Mouse (Mus musculus) G1E (cell line): ENCODE results near the gene Fam169b. TPM values are rescaled to one million over a fixed set of nuclear protein-coding genes. Genes with fewer than 3 reads are reported as not detected.
"Not testable (repeated sequence)": the region's sequence is repeated elsewhere in the genome, so short reads cannot be mapped to it uniquely, and the experiment has no call there.

Experiments used
- ATAC-seq: 2 replicates; pipeline ENCODE4 v1.8.0; 2016; ENCODE audit warnings: mild to moderate bottlenecking; ENCODE audit not compliant: insufficient number of reproducible peaks, poor library complexity, low FRiP score, severe bottlenecking; ENCODE audit errors: extremely low read depth
- DNase-seq: peaks from one replicate; pipeline ENCODE4 v3.0.0; 2012; ENCODE audit warnings: low spot score
- H3K27me3 ChIP-seq: 2 replicates; pipeline ENCODE4 v1.6.1; 2012; ENCODE audit warnings: mild to moderate bottlenecking, low read length, inconsistent platforms; ENCODE audit not compliant: insufficient read depth
- H3K36me3 ChIP-seq: replicated peaks from 2 replicates; pipeline ENCODE3; 2012; ENCODE audit warnings: mild to moderate bottlenecking, inconsistent platforms
- H3K4me1 ChIP-seq: 2 replicates; pipeline ENCODE4 v1.6.1; 2012; ENCODE audit warnings: low read depth, low read length, inconsistent platforms, mixed read lengths; ENCODE audit not compliant: insufficient read depth
- H3K4me3 ChIP-seq: 2 replicates; pipeline ENCODE4 v1.5.1; 2012; ENCODE audit warnings: low read depth, mild to moderate bottlenecking, inconsistent platforms, low read length, moderate library complexity, mixed read lengths
- H3K9me3 ChIP-seq: replicated peaks from 2 replicates; pipeline ENCODE4 v1.6.1; 2012; ENCODE audit warnings: inconsistent platforms
- CTCF ChIP-seq: IDR thresholded peaks from 2 replicates; pipeline ENCODE4 v1.5.1; 2012; ENCODE audit warnings: low read depth, low read length, inconsistent platforms, mixed read lengths
- GATA1 ChIP-seq: IDR thresholded peaks from 2 replicates; pipeline ENCODE4 v1.6.1; 2012; ENCODE audit warnings: borderline replicate concordance, low read length, inconsistent platforms, mixed read lengths
- GATA2 ChIP-seq: IDR thresholded peaks from 2 replicates; pipeline ENCODE4 v1.6.1; 2012; ENCODE audit warnings: low read depth, low read length, inconsistent platforms, borderline replicate concordance
- POLR2AphosphoS5 ChIP-seq: IDR thresholded peaks from 2 replicates; pipeline ENCODE4 v1.6.1; 2012; ENCODE audit warnings: low read depth, low read length, inconsistent platforms; ENCODE audit not compliant: insufficient replicate concordance
- TAL1 ChIP-seq: conservative IDR thresholded peaks from 2 replicates; pipeline ENCODE4 v1.6.1; 2012; ENCODE audit warnings: low read depth, low read length, inconsistent platforms, mixed read lengths
- polyA plus RNA-seq: library from polyadenylated mRNA; stranded (reverse); fragments of >175 nt; gene quantifications from 2 replicates; pipeline ENCODE4 v1.2.3, GENCODE M21; 2012
- total RNA-seq, 2 experiments: library from RNA; stranded (forward) in 1 of 2; stranded (reverse) in 1 of 2; fragments of 200-1000 nt in 1 of 2; fragments of >200 nt in 1 of 2; fragmentation: Nextera tagmentation in 1 of 2; gene quantifications; 2 replicates each; pipeline ENCODE4 v1.2.3; 2014 to 2017

Gene Fam169b
- total and polyA plus RNA-seq, 3 experiments = 0.16 TPM; not detected in 2

- Histone ChIP-seq H3K9me3 (0 out of 2 replicates have a peak, but pooled peaks cover 3% of the 10 kb centered on the region), H3K4me1 (no peaks in the 10 kb centered on the region), H3K4me3 (no peak overlapping the region), H3K27me3 (peaks cover 6% of the 10 kb centered on the region; the same call in 1 of the 2 replicates), H3K36me3 (no peaks in the 10 kb centered on the region)
- ATAC-seq (no peak), DNase-seq (no peak)
- TF ChIP-seq GATA2 = no peak
- no peak for TF ChIP-seq CTCF
- no peak for TF ChIP-seq TAL1
- no peak for TF ChIP-seq POLR2AphosphoS5
- TF ChIP-seq GATA1 = no peak
Observed at GRCm38 (mm10) chr7:68280352-68280869, 6.8 kb downstream of the Fam169b start.

GRCm38 (mm10) chr7:68281341-68281740 is 7.7 kb downstream of the Fam169b start:
- TF ChIP-seq GATA2 (no peak), TAL1 (no peak), CTCF (no peak), POLR2AphosphoS5 (no peak), GATA1 (no peak)
- Histone ChIP-seq H3K27me3 (0 out of 2 replicates have a peak, but pooled peaks cover under 1% of the 10 kb centered on the region), H3K36me3 (no peaks in the 10 kb centered on the region), H3K4me1 (no peaks in the 10 kb centered on the region), H3K9me3 (no peaks in the 10 kb centered on the region), H3K4me3 (no peak overlapping the region)
- ATAC-seq (no peak), DNase-seq (no peak)

GRCm38 (mm10) chr7:68282304-68283132 is 8.9 kb downstream of the Fam169b start:
- TF ChIP-seq GATA1 = no peak
- TF ChIP-seq TAL1 = no peak
- TF ChIP-seq CTCF = no peak
- no peak for TF ChIP-seq POLR2AphosphoS5
- no peak for TF ChIP-seq GATA2
- Histone ChIP-seq H3K36me3 (no peaks in the 10 kb centered on the region), H3K9me3 (no peaks in the 10 kb centered on the region), H3K27me3 (no peaks in the 10 kb centered on the region), H3K4me3 (no peak overlapping the region), H3K4me1 (no peaks in the 10 kb centered on the region)
- no peak for DNase-seq
- ATAC-seq = no peak

GRCm38 (mm10) chr7:68283133-68283520 is 9.5 kb downstream of the Fam169b start:
- ATAC-seq, H3K9me3 ChIP-seq, H3K27me3 ChIP-seq, H3K4me3 ChIP-seq, H3K4me1 ChIP-seq, DNase-seq, H3K36me3 ChIP-seq: not testable (repeated sequence)

GRCm38 (mm10) chr7:68283776-68284175 is 10.1 kb downstream of the Fam169b start:
- Histone ChIP-seq H3K4me1 (no peaks in the 10 kb centered on the region), H3K4me3 (no peak overlapping the region), H3K36me3 (no peaks in the 10 kb centered on the region), H3K27me3 (no peaks in the 10 kb centered on the region), H3K9me3 (peaks cover 2% of the 10 kb centered on the region; the same call in 1 of the 2 replicates)
- DNase-seq = no peak
- no peak for TF ChIP-seq CTCF
- TF ChIP-seq GATA2 = no peak
- TF ChIP-seq GATA1 = no peak
- no peak for TF ChIP-seq TAL1
- TF ChIP-seq POLR2AphosphoS5 = no peak
- no peak for ATAC-seq

GRCm38 (mm10) chr7:68285851-68286298 is 12.2 kb downstream of the Fam169b start:
- DNase-seq = no peak
- H3K4me3 ChIP-seq = no peak overlapping the region
- H3K27me3 ChIP-seq = no peaks in the 10 kb centered on the region
- no peaks in the 10 kb centered on the region for H3K4me1 ChIP-seq
- TF ChIP-seq TAL1 (no peak), GATA1 (no peak)
- peaks cover 2% of the 10 kb centered on the region; the same call in 1 of the 2 replicates for H3K9me3 ChIP-seq
- ATAC-seq = no peak
- no peaks in the 10 kb centered on the region for H3K36me3 ChIP-seq
